Mouse (Mus musculus) C2C12 (cell line): ENCODE results near the gene Col9a1.

Experiments
- CEBPB ChIP-seq: IDR thresholded peaks from one replicate; pipeline ENCODE4 v1.6.1; 2011; ENCODE audit warnings: low read depth, mild to moderate bottlenecking, control low read depth, moderate library complexity
- CTCF ChIP-seq: IDR thresholded peaks from one replicate; pipeline ENCODE4 v1.5.1; 2011; ENCODE audit not compliant: control insufficient read depth, insufficient read depth, insufficient read length
- FOSL1 ChIP-seq: IDR thresholded peaks from one replicate; pipeline ENCODE4 v1.8.0; 2011; ENCODE audit warnings: mild to moderate bottlenecking, low read length; ENCODE audit not compliant: poor library complexity, insufficient read depth, severe bottlenecking
- MAX ChIP-seq: IDR thresholded peaks from one replicate; pipeline ENCODE4 v1.6.1; 2011; ENCODE audit warnings: mild to moderate bottlenecking, control low read depth

DNA sequence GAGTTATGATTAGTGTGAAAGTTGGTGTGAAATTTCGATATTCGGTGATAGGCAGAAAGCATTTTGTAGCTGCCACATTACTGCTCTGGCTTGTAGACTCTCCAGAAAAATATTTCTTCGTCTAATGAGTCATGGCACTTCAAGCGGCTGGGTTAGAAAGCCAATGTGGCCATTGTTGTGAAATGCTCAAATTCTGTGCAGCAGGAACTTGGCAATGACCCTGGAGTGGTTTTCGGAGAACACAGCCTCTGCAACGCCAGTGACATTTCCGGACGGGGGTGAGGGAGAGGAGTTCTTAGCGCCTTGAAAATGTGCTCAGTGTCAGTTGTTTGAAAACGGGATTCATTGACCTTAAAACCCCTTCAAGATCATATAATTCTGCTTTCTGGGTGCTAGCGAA is 9.6 kb downstream of the Col9a1 start:
- TF ChIP-seq CTCF (no peak), FOSL1 (no peak), MAX (no peak), CEBPB (no peak)
